Mouse (Mus musculus): ENCODE data around the gene 0610030E20Rik.

0610030E20Rik gene

GRCm38 (mm10) chr6:72347166-72347941 is at the start of gene 0610030E20Rik:
TSS of gene 0610030E20Rik (plus strand) at chr6:72347317.
- no peak for DNase-seq (ENCODE audit: extremely low read depth, low read depth, low spot score)

- no peak for DNase-seq (ENCODE audit: extremely low read depth, low read depth, low spot score)
Measured at GRCm38 (mm10) chr6:72297825-72298224, 49.3 kb upstream of the 0610030E20Rik start.

GRCm38 (mm10) chr6:72302349-72302925 is 44.7 kb upstream of the 0610030E20Rik start:
- no peak for DNase-seq (ENCODE audit: extremely low read depth, low read depth, low spot score)

- DNase-seq (ENCODE audit: extremely low read depth, low read depth, low spot score), result no peak
Measured at GRCm38 (mm10) chr6:72303510-72303909, 43.6 kb upstream of the 0610030E20Rik start.

- DNase-seq (ENCODE audit: extremely low read depth, low read depth, low spot score), result no peak
Measured at GRCm38 (mm10) chr6:72312198-72312597, 34.9 kb upstream of the 0610030E20Rik start.

GRCm38 (mm10) chr6:72313124-72313867 is 33.8 kb upstream of the 0610030E20Rik start:
- DNase-seq (ENCODE audit: extremely low read depth, low read depth, low spot score), result no peak

GRCm38 (mm10) chr6:72315384-72315783 is 31.7 kb upstream of the 0610030E20Rik start:
- no peak for DNase-seq (ENCODE audit: extremely low read depth, low read depth, low spot score)

- DNase-seq (ENCODE audit: extremely low read depth, low read depth, low spot score), result no peak
Measured at GRCm38 (mm10) chr6:72316044-72316443, 31.1 kb upstream of the 0610030E20Rik start.

GRCm38 (mm10) chr6:72318440-72318839 is 28.7 kb upstream of the 0610030E20Rik start:
- no peak for DNase-seq (ENCODE audit: extremely low read depth, low read depth, low spot score)

GRCm38 (mm10) chr6:72319019-72319418 is 28.1 kb upstream of the 0610030E20Rik start:
- no peak for DNase-seq (ENCODE audit: extremely low read depth, low read depth, low spot score)

GRCm38 (mm10) chr6:72322936-72323335 is 24.2 kb upstream of the 0610030E20Rik start:
- DNase-seq (ENCODE audit: extremely low read depth, low read depth, low spot score), result no peak

GRCm38 (mm10) chr6:72323786-72324508 is 23.2 kb upstream of the 0610030E20Rik start:
- no peak for DNase-seq (ENCODE audit: extremely low read depth, low read depth, low spot score)

- DNase-seq (ENCODE audit: extremely low read depth, low read depth, low spot score), result no peak
Measured at GRCm38 (mm10) chr6:72326274-72326673, 20.8 kb upstream of the 0610030E20Rik start.

GRCm38 (mm10) chr6:72329019-72329418 is 18.1 kb upstream of the 0610030E20Rik start:
- DNase-seq (ENCODE audit: extremely low read depth, low read depth, low spot score), result no peak

GRCm38 (mm10) chr6:72330133-72330532 is 17.0 kb upstream of the 0610030E20Rik start:
- DNase-seq (ENCODE audit: extremely low read depth, low read depth, low spot score), result no peak

GRCm38 (mm10) chr6:72333111-72333510 is 14.0 kb upstream of the 0610030E20Rik start:
- DNase-seq (ENCODE audit: extremely low read depth, low read depth, low spot score), result no peak

GRCm38 (mm10) chr6:72340481-72340880 is 6.6 kb upstream of the 0610030E20Rik start:
- no peak for DNase-seq (ENCODE audit: extremely low read depth, low read depth, low spot score)

GRCm38 (mm10) chr6:72344396-72345073 is 2.6 kb upstream of the 0610030E20Rik start:
- no peak for DNase-seq (ENCODE audit: extremely low read depth, low read depth, low spot score)

GRCm38 (mm10) chr6:72345074-72345567 is 2.0 kb upstream of the 0610030E20Rik start, which contains the start of gene Usp39:
TSS of gene Usp39 (minus strand) at chr6:72345184.
- DNase-seq (ENCODE audit: extremely low read depth, low read depth, low spot score), result peak; percentile 54

GRCm38 (mm10) chr6:72345633-72346032 is 1.5 kb upstream of the 0610030E20Rik start:
- no peak for DNase-seq (ENCODE audit: extremely low read depth, low read depth, low spot score)
